ENCODE assay signal across 8 mouse cellular contexts in genomic region chr10:80341491-80342304, GRCm38 (mm10). TPM values are rescaled to one million over a fixed set of nuclear protein-coding genes. Genes with fewer than 3 reads are reported as not detected.
DNase-seq lines count a peak whose midpoint lies in the region; ATAC-seq and TF ChIP-seq lines count a peak whose summit lies in the region.

No protein-coding gene starts in this region.

- ATAC-seq in kidney, embryonic 16.5 days (ENCODE audit: low FRiP score, low TSS enrichment) = no peak
- ATAC-seq in forebrain, embryonic 12.5 days (ENCODE audit: low FRiP score) = no peak
- ATAC-seq in liver, embryonic 11.5 days (replicated peaks; ENCODE audit: low FRiP score) = no peak
- ATAC-seq in activated CD4-positive, CD25-positive, alpha-beta regulatory T cell, adult 4 months = no peak

- H3K27ac ChIP-seq in kidney, embryonic 16.5 days (ENCODE audit: low read length) = no peak overlapping the region
- H3K27ac ChIP-seq in forebrain, embryonic 12.5 days = no peak overlapping the region
- H3K27ac ChIP-seq in liver, embryonic 11.5 days (ENCODE audit: low read depth, low read length) = no peak overlapping the region
- H3K27ac ChIP-seq in small intestine, adult 2 months (ENCODE audit: insufficient read depth, low read depth, low read length) = no peak overlapping the region
- H3K27ac ChIP-seq in kidney, adult 2 months (ENCODE audit: insufficient read depth, low read depth, low read length) = no peak overlapping the region

- peaks cover 63% of the 10 kb centered on the region for H3K27me3 ChIP-seq in kidney, embryonic 16.5 days (ENCODE audit: insufficient read depth, low read length)
- H3K27me3 ChIP-seq in forebrain, embryonic 12.5 days = peaks cover 84% of the 10 kb centered on the region
- peaks cover 52% of the 10 kb centered on the region for H3K27me3 ChIP-seq in liver, embryonic 11.5 days (replicated peaks; ENCODE audit: control insufficient read depth, insufficient read depth, low read length)
- H3K27me3 ChIP-seq in small intestine, adult 2 months (ENCODE audit: control insufficient read depth, insufficient read depth, low read length) = peaks cover 2% of the 10 kb centered on the region; the same call in 1 of the 2 replicates
- no peaks in the 10 kb centered on the region for H3K27me3 ChIP-seq in kidney, adult 2 months (replicated peaks; ENCODE audit: control insufficient read depth, insufficient read depth, low read length)

- no peak for TF ChIP-seq CTCF in small intestine, adult 2 months (IDR thresholded peaks at IDR 0.05; ENCODE audit: extremely low read depth, insufficient read length, insufficient replicate concordance, low read depth, low read length)
- TF ChIP-seq CTCF in kidney, adult 2 months (conservative IDR thresholded peaks at IDR 0.05; ENCODE audit: insufficient read depth, insufficient read length, low read depth, low read length) = no peak

- H3K36me3 ChIP-seq in kidney, embryonic 16.5 days (ENCODE audit: insufficient read depth, low read length) = no peaks in the 10 kb centered on the region
- H3K36me3 ChIP-seq in forebrain, embryonic 12.5 days (replicated peaks) = no peaks in the 10 kb centered on the region
- H3K36me3 ChIP-seq in liver, embryonic 11.5 days (ENCODE audit: control insufficient read depth, insufficient read depth, low read length) = no peaks in the 10 kb centered on the region
- no peaks in the 10 kb centered on the region for H3K36me3 ChIP-seq in small intestine, adult 2 months (ENCODE audit: control insufficient read depth, insufficient read depth, low read length)
- no peaks in the 10 kb centered on the region for H3K36me3 ChIP-seq in kidney, adult 2 months (ENCODE audit: control insufficient read depth, insufficient read depth, low read length)

- DNase-seq in kidney, postnatal 4 days = no peak
- DNase-seq in liver, embryonic 11.5 days (ENCODE audit: low spot score) = no peak
- DNase-seq in gastrocnemius, adult 18-20 months (ENCODE audit: low spot score) = no peak
- no peak for DNase-seq in kidney, adult 2 months

- peak overlapping the region; percentile 60 for H3K4me2 ChIP-seq in kidney, embryonic 16.5 days (replicated peaks; ENCODE audit: low read depth, low read length)
- H3K4me2 ChIP-seq in forebrain, embryonic 12.5 days = peak overlapping the region; percentile 57; the same call in 1 of the 2 replicates
- peak overlapping the region; percentile 70 for H3K4me2 ChIP-seq in liver, embryonic 11.5 days

- H3K9me3 ChIP-seq in kidney, embryonic 16.5 days (ENCODE audit: low read length) = no peaks in the 10 kb centered on the region
- no peaks in the 10 kb centered on the region for H3K9me3 ChIP-seq in forebrain, embryonic 12.5 days
- H3K9me3 ChIP-seq in liver, embryonic 11.5 days (ENCODE audit: control insufficient read depth, low read length) = no peaks in the 10 kb centered on the region

- H3K4me3 ChIP-seq in kidney, embryonic 16.5 days (ENCODE audit: low read length) = peak overlapping the region; percentile 40
- peak overlapping the region; percentile 38 for H3K4me3 ChIP-seq in forebrain, embryonic 12.5 days (replicated peaks)
- peak overlapping the region; percentile 36 for H3K4me3 ChIP-seq in liver, embryonic 11.5 days (ENCODE audit: low read depth, low read length)
- peak overlapping the region; percentile 33 for H3K4me3 ChIP-seq in small intestine, adult 2 months (ENCODE audit: low read depth, low read length)
- H3K4me3 ChIP-seq in kidney, adult 2 months (ENCODE audit: insufficient read depth, low read depth, low read length) = no peak overlapping the region

- TF ChIP-seq POLR2A in small intestine, adult 2 months (IDR thresholded peaks at IDR 0.05; ENCODE audit: low read depth, low read length) = no peak
- TF ChIP-seq POLR2A in kidney, adult 2 months (IDR thresholded peaks at IDR 0.05; ENCODE audit: low read depth, low read length) = no peak

- H3K4me1 ChIP-seq in kidney, embryonic 16.5 days (ENCODE audit: insufficient read depth, low read length) = peaks cover 31% of the 10 kb centered on the region
- H3K4me1 ChIP-seq in forebrain, embryonic 12.5 days = peaks cover 30% of the 10 kb centered on the region
- peaks cover 48% of the 10 kb centered on the region for H3K4me1 ChIP-seq in liver, embryonic 11.5 days (replicated peaks; ENCODE audit: control insufficient read depth, insufficient read depth, low read length)
- peaks cover 42% of the 10 kb centered on the region for H3K4me1 ChIP-seq in small intestine, adult 2 months (ENCODE audit: control insufficient read depth, insufficient read depth, insufficient read length, low read length)
- peaks cover 11% of the 10 kb centered on the region for H3K4me1 ChIP-seq in kidney, adult 2 months (ENCODE audit: control insufficient read depth, insufficient read depth, low read length)

- no peak overlapping the region; the same call in 1 of the 2 replicates for H3K9ac ChIP-seq in kidney, embryonic 16.5 days (replicated peaks; ENCODE audit: low read length)
- H3K9ac ChIP-seq in forebrain, embryonic 12.5 days = 0 out of 2 replicates have a peak overlapping the region, but pooled peaks have one; percentile 0
- H3K9ac ChIP-seq in liver, embryonic 11.5 days (ENCODE audit: low read depth, low read length) = no peak overlapping the region

- WGBS in kidney, embryonic 16.5 days = 4% methylated on average over 47 of the region's 47 CpGs
- 3% methylated on average over 47 of the region's 47 CpGs for WGBS in forebrain, embryonic 12.5 days
- WGBS in liver, embryonic 11.5 days = 6% methylated on average over 47 of the region's 47 CpGs
- WGBS in small intestine, adult 2 months = 12% methylated on average over 47 of the region's 47 CpGs
- 11% methylated on average over 47 of the region's 47 CpGs for WGBS in kidney, adult 2 months

RNA-seq across cellular contexts. Expression of gene Adamtsl5, which starts 6.5 kb away (rescaled TPM):
- 4.8 and 5.4 TPM in 2 replicates for polyA plus RNA-seq in kidney, embryonic 16.5 days (2015; fragmentation: Nextera tagmentation; extraction: Ambion mirVana)
- polyA plus RNA-seq in forebrain, embryonic 12.5 days (2016; fragmentation: Nextera tagmentation; extraction: Ambion mirVana) = 0.17 and 0.55 TPM in 2 replicates
- 1.6 and 2.6 TPM in 2 replicates for polyA plus RNA-seq in liver, embryonic 11.5 days (2014; fragmentation: Nextera tagmentation; extraction: Ambion mirVana)
- polyA plus RNA-seq in small intestine, adult 2 months (2012; rRNA removed) = 74.2 and 136 TPM in 2 replicates
- 10 to 100 TPM; 32.5 to 37.0 TPM for total RNA-seq in gastrocnemius, adult 18-20 months (2021)
- polyA plus RNA-seq in kidney, adult 2 months (2012; rRNA removed) = 5.5 and 7.4 TPM in 2 replicates
- not detected for polyA plus RNA-seq in activated CD4-positive, CD25-positive, alpha-beta regulatory T cell, adult 4 months (2017; shearing (Covaris generic))

RNA-seq across cellular contexts. Expression of gene Reep6, which starts 11.9 kb away (rescaled TPM):
- 11.0 and 11.5 TPM in 2 replicates for polyA plus RNA-seq in kidney, embryonic 16.5 days (2015; fragmentation: Nextera tagmentation; extraction: Ambion mirVana)
- 4.1 and 4.4 TPM in 2 replicates for polyA plus RNA-seq in forebrain, embryonic 12.5 days (2016; fragmentation: Nextera tagmentation; extraction: Ambion mirVana)
- 74.3 and 76.1 TPM in 2 replicates for polyA plus RNA-seq in liver, embryonic 11.5 days (2014; fragmentation: Nextera tagmentation; extraction: Ambion mirVana)
- polyA plus RNA-seq in small intestine, adult 2 months (2012; rRNA removed) = 186 and 287 TPM in 2 replicates
- 1 to 10 TPM; 3.4 to 4.1 TPM for total RNA-seq in gastrocnemius, adult 18-20 months (2021)
- polyA plus RNA-seq in kidney, adult 2 months (2012; rRNA removed) = 24.7 and 25.1 TPM in 2 replicates
- not detected for polyA plus RNA-seq in activated CD4-positive, CD25-positive, alpha-beta regulatory T cell, adult 4 months (2017; shearing (Covaris generic))

RNA-seq across cellular contexts. Expression of gene Pcsk4, which starts 12.4 kb away (rescaled TPM):
- 8.6 and 8.8 TPM in 2 replicates for polyA plus RNA-seq in kidney, embryonic 16.5 days (2015; fragmentation: Nextera tagmentation; extraction: Ambion mirVana)
- polyA plus RNA-seq in forebrain, embryonic 12.5 days (2016; fragmentation: Nextera tagmentation; extraction: Ambion mirVana) = 3.7 and 3.8 TPM in 2 replicates
- polyA plus RNA-seq in liver, embryonic 11.5 days (2014; fragmentation: Nextera tagmentation; extraction: Ambion mirVana) = 12.6 and 12.8 TPM in 2 replicates
- 18.0 and 27.0 TPM in 2 replicates for polyA plus RNA-seq in small intestine, adult 2 months (2012; rRNA removed)
- under 1 TPM; 0.78 to 0.97 TPM for total RNA-seq in gastrocnemius, adult 18-20 months (2021)
- 9.1 and 12.2 TPM in 2 replicates for polyA plus RNA-seq in kidney, adult 2 months (2012; rRNA removed)
- 10 to 100 TPM in 1 of 2 experiments, 1 to 10 TPM in 1; 6.7 to 11.9 TPM for polyA plus RNA-seq in activated CD4-positive, CD25-positive, alpha-beta regulatory T cell, adult 4 months (2017; shearing (Covaris generic))

RNA-seq across cellular contexts. Expression of gene Plk5, which starts 14.6 kb away (rescaled TPM):
- 0.97 and 1.2 TPM in 2 replicates for polyA plus RNA-seq in kidney, embryonic 16.5 days (2015; fragmentation: Nextera tagmentation; extraction: Ambion mirVana)
- 0.23 and 0.40 TPM in 2 replicates for polyA plus RNA-seq in forebrain, embryonic 12.5 days (2016; fragmentation: Nextera tagmentation; extraction: Ambion mirVana)
- 0.25 TPM in 2 replicates for polyA plus RNA-seq in liver, embryonic 11.5 days (2014; fragmentation: Nextera tagmentation; extraction: Ambion mirVana)
- polyA plus RNA-seq in small intestine, adult 2 months (2012; rRNA removed) = 0.75 and 5.9 TPM in 2 replicates
- under 1 TPM; 0.09 to 0.11 TPM for total RNA-seq in gastrocnemius, adult 18-20 months (2021)
- polyA plus RNA-seq in kidney, adult 2 months (2012; rRNA removed) = 1.8 and 2.0 TPM in 2 replicates
- polyA plus RNA-seq in activated CD4-positive, CD25-positive, alpha-beta regulatory T cell, adult 4 months (2017; shearing (Covaris generic)) = not detected

RNA-seq across cellular contexts. Expression of gene 2310011J03Rik, which starts 21.4 kb away (rescaled TPM):
- 52.9 and 54.8 TPM in 2 replicates for polyA plus RNA-seq in kidney, embryonic 16.5 days (2015; fragmentation: Nextera tagmentation; extraction: Ambion mirVana)
- polyA plus RNA-seq in forebrain, embryonic 12.5 days (2016; fragmentation: Nextera tagmentation; extraction: Ambion mirVana) = 42.6 and 44.4 TPM in 2 replicates
- polyA plus RNA-seq in liver, embryonic 11.5 days (2014; fragmentation: Nextera tagmentation; extraction: Ambion mirVana) = 46.2 and 47.8 TPM in 2 replicates
- polyA plus RNA-seq in small intestine, adult 2 months (2012; rRNA removed) = 47.4 and 74.1 TPM in 2 replicates
- total RNA-seq in gastrocnemius, adult 18-20 months (2021) = 1 to 10 TPM; 6.8 to 7.1 TPM
- 47.8 and 52.5 TPM in 2 replicates for polyA plus RNA-seq in kidney, adult 2 months (2012; rRNA removed)
- 10 to 100 TPM; 44.0 to 54.5 TPM for polyA plus RNA-seq in activated CD4-positive, CD25-positive, alpha-beta regulatory T cell, adult 4 months (2017; shearing (Covaris generic))
